In the genomic region with DNA sequence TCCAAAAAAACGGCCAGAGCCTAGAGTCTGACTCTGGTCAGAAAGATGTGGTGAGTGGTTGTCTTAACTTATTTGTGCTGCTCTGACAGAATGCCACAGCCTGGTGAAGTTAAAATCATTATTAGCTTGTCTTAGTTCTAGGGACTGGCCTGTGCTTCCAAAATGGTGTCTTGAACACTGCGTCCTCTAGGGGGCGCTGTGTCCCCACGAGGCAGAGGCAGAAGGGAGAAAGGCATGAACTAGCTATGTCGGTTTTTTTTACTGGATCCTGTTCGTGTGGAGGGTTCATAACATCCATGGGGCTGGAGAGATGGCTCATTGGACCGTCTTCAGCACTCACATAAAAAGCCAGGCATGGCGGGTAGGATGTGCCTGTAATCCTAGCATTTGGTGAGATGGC, we compare ENCODE assay signal across 10 mouse cellular contexts. TPM values are rescaled to one million over a fixed set of nuclear protein-coding genes. Genes with fewer than 3 reads are reported as not detected.
DNase-seq lines count a peak whose midpoint lies in the region; ATAC-seq and TF ChIP-seq lines count a peak whose summit lies in the region.
"Had no signal": no experiment of that assay in that cellular context is flagged by ENCODE, and none has a peak within 500 bp of the region (broad histone marks: within the 10 kb centered on the region; RNA-seq: fewer than 3 reads in every experiment).

No protein-coding gene starts in this region.

- no peaks in the 10 kb centered on the region for H3K27me3 ChIP-seq in neural tube, embryonic 11.5 days (ENCODE audit: control insufficient read depth, insufficient read depth, low read length)
- no peaks in the 10 kb centered on the region for H3K27me3 ChIP-seq in forebrain, embryonic 14.5 days (replicated peaks; ENCODE audit: control insufficient read depth, insufficient read depth, low read length)
- H3K27me3 ChIP-seq: liver, embryonic 15.5 days had no signal

- TF ChIP-seq CTCF in embryonic fibroblast, embryonic 13.5 days (IDR thresholded peaks at IDR 0.05; ENCODE audit: borderline replicate concordance, insufficient read depth, low read length): peak; percentile 91

- TF ChIP-seq POLR2A in embryonic fibroblast, embryonic 13.5 days (IDR thresholded peaks at IDR 0.05; ENCODE audit: low read depth, low read length): no peak

- no peaks in the 10 kb centered on the region for H3K36me3 ChIP-seq in neural tube, embryonic 11.5 days (ENCODE audit: control insufficient read depth, insufficient read depth, low read length)
- H3K36me3 ChIP-seq in forebrain, embryonic 14.5 days (ENCODE audit: control insufficient read depth, insufficient read depth, low read length): no peaks in the 10 kb centered on the region
- H3K36me3 ChIP-seq: liver, embryonic 15.5 days had no signal

- H3K27ac ChIP-seq in embryonic fibroblast, embryonic 13.5 days (ENCODE audit: insufficient read depth, low read length): no peak overlapping the region
- H3K27ac ChIP-seq in neural tube, embryonic 11.5 days (ENCODE audit: low read depth, low read length): no peak overlapping the region
- no peak overlapping the region for H3K27ac ChIP-seq in forebrain, embryonic 14.5 days (ENCODE audit: low read depth, low read length)
- H3K27ac ChIP-seq: liver, embryonic 15.5 days had no signal

- 28% methylated on average over 8 of the region's 8 CpGs for WGBS in neural tube, embryonic 11.5 days
- 35% methylated on average over 8 of the region's 8 CpGs for WGBS in forebrain, embryonic 14.5 days

- no peak overlapping the region for H3K4me2 ChIP-seq in neural tube, embryonic 11.5 days (ENCODE audit: low read depth)
- no peak overlapping the region for H3K4me2 ChIP-seq in forebrain, embryonic 14.5 days (ENCODE audit: low read length)

- no peaks in the 10 kb centered on the region for H3K9me3 ChIP-seq in neural tube, embryonic 11.5 days (ENCODE audit: control insufficient read depth, low read length)
- no peaks in the 10 kb centered on the region for H3K9me3 ChIP-seq in forebrain, embryonic 14.5 days (replicated peaks; ENCODE audit: control insufficient read depth, low read length)
- H3K9me3 ChIP-seq: liver, embryonic 15.5 days had no signal

- no peak overlapping the region for H3K4me3 ChIP-seq in embryonic fibroblast, embryonic 13.5 days (ENCODE audit: insufficient read depth, low read length)
- no peak overlapping the region for H3K4me3 ChIP-seq in neural tube, embryonic 11.5 days (ENCODE audit: low read depth, low read length)
- no peak overlapping the region for H3K4me3 ChIP-seq in forebrain, embryonic 14.5 days (ENCODE audit: low read depth, low read length)
- H3K4me3 ChIP-seq: erythroblast, embryonic 14.5 days; liver, embryonic 15.5 days had no signal

- DNase-seq in heart, postnatal 10 days: peak; percentile 32 to 65
- DNase-seq in heart, adult 8-10 months (ENCODE audit: low spot score): no peak
- DNase-seq in B cell, adult 2 months: peak; percentile 76 to 78
- DNase-seq in WW6 (ENCODE audit: low read depth, low spot score): peak; percentile 70
- peak; percentile 26 to 32 for DNase-seq in layer of hippocampus, postnatal 36 days
- DNase-seq in neural tube, embryonic 11.5 days (ENCODE audit: low spot score): peak; percentile 72
- no peak for DNase-seq in forebrain, embryonic 14.5 days (ENCODE audit: low spot score)

- ATAC-seq in neural tube, embryonic 11.5 days (ENCODE audit: insufficient read depth, low FRiP score, low TSS enrichment): no peak
- no peak for ATAC-seq in forebrain, embryonic 14.5 days

- H3K9ac ChIP-seq in neural tube, embryonic 11.5 days (ENCODE audit: low read length): no peak overlapping the region
- no peak overlapping the region for H3K9ac ChIP-seq in forebrain, embryonic 14.5 days (ENCODE audit: low read length)
- H3K9ac ChIP-seq: liver, embryonic 15.5 days had no signal

- intact Hi-C loops in heart, postnatal 10 days (cut with DNase I): no loop called here

- H3K4me1 ChIP-seq in embryonic fibroblast, embryonic 13.5 days (ENCODE audit: control insufficient read depth, insufficient read depth, low read length): no peaks in the 10 kb centered on the region
- no peaks in the 10 kb centered on the region for H3K4me1 ChIP-seq in neural tube, embryonic 11.5 days (ENCODE audit: control insufficient read depth, insufficient read depth, low read length)
- no peaks in the 10 kb centered on the region for H3K4me1 ChIP-seq in forebrain, embryonic 14.5 days (ENCODE audit: control insufficient read depth, insufficient read depth, low read length)

RNA-seq across cellular contexts. Expression of a gene that starts 3.0 kb away (rescaled TPM):
- total RNA-seq in heart, postnatal 10 days (2021): under 1 TPM in 1 of 2 experiments, not detected in 1; 0.26 TPM
- total RNA-seq in heart, adult 8-10 months (2022): under 1 TPM in 2 of 4 experiments, not detected in 2; 0.68 to 0.75 TPM
- not detected in 2 replicates for polyA plus RNA-seq in embryonic fibroblast, embryonic 13.5 days (2011; ENCODE audit: insufficient read length, low read depth, missing spikeins)
- total RNA-seq in layer of hippocampus, postnatal 36 days (2021): not detected
- polyA plus RNA-seq in neural tube, embryonic 11.5 days (2014; fragmentation: Nextera tagmentation; extraction: Ambion mirVana): not detected in 2 replicates
- polyA plus RNA-seq in forebrain, embryonic 14.5 days (2014; fragmentation: Nextera tagmentation; extraction: Ambion mirVana): not detected in 2 replicates
- polyA plus RNA-seq: erythroblast, embryonic 14.5 days; liver, embryonic 15.5 days had no signal

RNA-seq across cellular contexts. Expression of a gene that starts 53.0 kb away (rescaled TPM):
- total RNA-seq in heart, postnatal 10 days (2021): 1 to 10 TPM; 5.8 to 8.1 TPM
- 1 to 10 TPM in 2 of 4 experiments, under 1 TPM in 2; 0.60 to 1.4 (median 1.0) TPM for total RNA-seq in heart, adult 8-10 months (2022)
- polyA plus RNA-seq in embryonic fibroblast, embryonic 13.5 days (2011; ENCODE audit: insufficient read length, low read depth, missing spikeins): 26.9 and 39.7 TPM in 2 replicates
- 1 to 10 TPM; 2.4 to 2.5 TPM for total RNA-seq in layer of hippocampus, postnatal 36 days (2021)
- 22.2 and 24.0 TPM in 2 replicates for polyA plus RNA-seq in neural tube, embryonic 11.5 days (2014; fragmentation: Nextera tagmentation; extraction: Ambion mirVana)
- polyA plus RNA-seq in forebrain, embryonic 14.5 days (2014; fragmentation: Nextera tagmentation; extraction: Ambion mirVana): 6.2 and 7.2 TPM in 2 replicates

RNA-seq across cellular contexts. Expression of a gene that starts 53.3 kb away (rescaled TPM):
- 100 to 1,000 TPM; 625 to 646 TPM for total RNA-seq in heart, postnatal 10 days (2021)
- total RNA-seq in heart, adult 8-10 months (2022): 100 to 1,000 TPM; 430 to 483 (median 463) TPM
- polyA plus RNA-seq in embryonic fibroblast, embryonic 13.5 days (2011; ENCODE audit: insufficient read length, low read depth, missing spikeins): 1,951 and 2,046 TPM in 2 replicates
- 100 to 1,000 TPM; 561 to 565 TPM for total RNA-seq in layer of hippocampus, postnatal 36 days (2021)
- 1,092 and 1,168 TPM in 2 replicates for polyA plus RNA-seq in neural tube, embryonic 11.5 days (2014; fragmentation: Nextera tagmentation; extraction: Ambion mirVana)
- 868 and 950 TPM in 2 replicates for polyA plus RNA-seq in forebrain, embryonic 14.5 days (2014; fragmentation: Nextera tagmentation; extraction: Ambion mirVana)

RNA-seq across cellular contexts. Expression of a gene that starts 59.2 kb away (rescaled TPM):
- 10 to 100 TPM; 19.9 to 24.2 TPM for total RNA-seq in heart, postnatal 10 days (2021)
- total RNA-seq in heart, adult 8-10 months (2022): 10 to 100 TPM; 19.0 to 28.0 (median 23.1) TPM
- polyA plus RNA-seq in embryonic fibroblast, embryonic 13.5 days (2011; ENCODE audit: insufficient read length, low read depth, missing spikeins): 17.8 and 22.1 TPM in 2 replicates
- total RNA-seq in layer of hippocampus, postnatal 36 days (2021): 10 to 100 TPM; 16.5 to 20.0 TPM
- 28.4 and 31.7 TPM in 2 replicates for polyA plus RNA-seq in neural tube, embryonic 11.5 days (2014; fragmentation: Nextera tagmentation; extraction: Ambion mirVana)
- polyA plus RNA-seq in forebrain, embryonic 14.5 days (2014; fragmentation: Nextera tagmentation; extraction: Ambion mirVana): 21.3 and 24.3 TPM in 2 replicates

Comparison
In these comparisons a context has a peak if more than half of its experiments do, and no peak if none do; other contexts are left out.
1. DNase-seq: peak in heart, postnatal 10 days (2 of 2), B cell, adult 2 months (2 of 2), WW6 (single experiment), layer of hippocampus, postnatal 36 days (2 of 2) and neural tube, embryonic 11.5 days (single experiment); none in heart, adult 8-10 months (single experiment) and forebrain, embryonic 14.5 days (single experiment).